Mouse (Mus musculus) MEL-GATA-1-ER (cell line): ENCODE data around the gene Dnajc21.
"Not testable (repeated sequence)": the region's sequence is repeated elsewhere in the genome, so short reads cannot be mapped to it uniquely, and the experiment has no call there.

ENCODE experiments used
- DNase-seq: peaks from one replicate; pipeline ENCODE4 v3.0.0-alpha.2; 2012; ENCODE audit warnings: low read depth; ENCODE audit errors: extremely low read depth

The Dnajc21 gene

DNA sequence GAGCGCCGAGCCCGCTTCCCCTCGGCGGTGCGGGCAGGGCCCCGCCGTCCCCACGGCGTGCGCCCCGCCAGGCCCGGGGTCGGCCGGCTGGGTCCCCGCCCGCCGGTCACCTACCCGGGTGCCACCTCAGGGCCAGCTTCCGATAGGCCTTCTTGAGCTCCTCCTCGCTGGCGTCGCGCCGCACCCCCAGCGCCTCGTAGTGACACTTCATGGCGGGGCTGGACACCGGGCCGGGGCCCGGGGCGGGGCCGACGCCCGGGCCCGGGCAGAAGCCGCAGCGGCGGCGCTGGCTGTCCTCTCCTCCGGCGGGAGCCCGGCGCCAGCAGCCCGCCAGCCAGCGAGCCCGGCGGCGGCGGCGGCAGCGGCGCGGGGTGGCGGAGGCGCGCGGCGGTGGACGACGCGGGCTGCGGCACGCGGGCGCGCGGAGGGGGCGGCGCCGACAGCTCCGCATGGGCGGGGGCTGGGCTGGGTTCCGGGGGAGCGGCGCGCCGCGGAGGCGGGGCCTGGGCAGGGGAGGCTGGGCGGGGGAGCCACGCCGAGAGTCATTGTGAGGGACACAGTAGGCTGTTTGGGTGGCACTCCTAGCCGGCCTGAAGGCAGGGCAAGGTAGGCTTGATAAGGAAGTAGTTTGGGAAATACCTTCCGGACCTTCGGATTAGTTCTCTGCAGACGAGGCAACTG lies at the start of gene Dnajc21:
TSS of gene Dnajc21 (minus strand) at position 366 of the 681 bp plus-strand sequence.
- peak; percentile 69 for DNase-seq

DNA sequence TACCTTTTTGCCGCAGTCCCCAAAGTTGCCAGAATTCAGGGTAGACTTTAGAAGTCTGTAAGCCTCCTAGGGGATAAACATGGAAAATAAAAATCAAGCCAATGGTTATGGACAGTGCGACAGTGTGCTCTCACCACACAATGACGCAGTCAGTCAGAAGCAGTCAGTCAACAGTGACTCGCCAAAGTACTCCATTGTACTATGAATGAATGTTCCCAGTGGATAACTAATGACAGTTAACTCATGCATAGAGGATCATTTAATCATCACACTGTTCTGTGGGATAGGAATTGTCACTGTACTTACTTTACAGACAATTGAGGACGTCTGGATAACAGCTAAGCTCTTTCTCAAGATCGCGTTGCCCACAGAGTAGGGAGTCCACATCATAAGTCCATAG lies 44.9 kb upstream of the Dnajc21 start:
- no peak for DNase-seq

DNA sequence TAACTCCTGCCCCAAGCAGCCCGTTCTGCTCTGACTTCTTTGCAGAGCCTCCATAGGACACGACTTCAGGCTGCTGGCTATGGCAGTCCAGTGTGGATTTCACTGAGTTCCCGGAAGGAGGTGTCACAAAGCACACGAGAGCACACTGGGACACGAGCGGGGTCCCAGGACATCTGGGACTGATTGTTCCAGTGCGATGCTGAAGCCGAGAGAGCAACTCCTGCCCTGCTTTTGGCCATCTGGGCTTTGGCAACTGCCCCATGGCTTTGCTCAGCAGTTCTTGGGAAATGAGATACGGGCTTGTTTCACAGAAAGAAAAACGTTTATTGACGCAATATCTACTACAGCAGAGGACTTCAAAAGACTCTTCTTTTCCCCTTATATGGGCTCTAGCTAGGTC lies 35.8 kb upstream of the Dnajc21 start:
- no peak for DNase-seq

DNA sequence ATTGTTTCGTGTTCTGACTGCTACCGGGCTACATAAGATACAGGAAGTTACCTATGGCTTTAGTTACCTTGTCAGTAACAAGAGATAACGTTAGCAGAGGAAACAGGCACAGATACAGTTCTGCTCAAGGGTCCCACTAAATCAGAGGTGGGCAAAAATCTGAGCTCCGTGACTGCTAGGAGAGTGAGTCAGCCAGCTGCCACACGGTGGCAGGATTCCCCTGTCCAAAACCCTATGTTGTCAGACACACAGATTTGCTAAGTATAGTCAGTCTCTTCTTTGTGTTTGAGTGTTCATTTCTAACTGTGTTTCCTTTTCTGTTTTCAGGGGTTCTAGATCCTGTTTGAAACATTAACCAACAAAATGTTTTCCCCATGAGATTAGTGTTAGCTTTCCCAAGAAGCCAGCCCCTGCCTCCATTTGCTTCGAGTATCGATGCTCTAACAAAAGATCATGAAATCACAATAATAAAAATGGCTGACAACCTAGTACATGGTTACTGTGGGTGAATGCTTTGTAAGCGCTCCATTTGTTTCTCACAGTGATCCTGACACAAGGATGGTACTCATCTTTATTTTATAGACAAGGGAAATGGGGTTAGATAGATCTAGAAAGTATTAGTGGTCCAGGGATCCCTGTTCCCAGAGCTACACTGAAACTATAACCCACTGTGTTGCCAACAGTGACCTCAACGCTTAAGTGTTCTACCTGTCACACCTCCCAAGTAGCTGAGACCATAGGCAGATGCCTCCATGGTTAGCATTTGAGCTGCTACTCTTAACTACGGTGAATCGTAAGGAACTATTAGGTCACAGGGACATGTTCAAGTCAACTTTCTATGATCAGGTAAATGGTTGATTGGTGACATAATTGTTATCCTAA lies 30.8 kb upstream of the Dnajc21 start:
- no peak for DNase-seq

DNA sequence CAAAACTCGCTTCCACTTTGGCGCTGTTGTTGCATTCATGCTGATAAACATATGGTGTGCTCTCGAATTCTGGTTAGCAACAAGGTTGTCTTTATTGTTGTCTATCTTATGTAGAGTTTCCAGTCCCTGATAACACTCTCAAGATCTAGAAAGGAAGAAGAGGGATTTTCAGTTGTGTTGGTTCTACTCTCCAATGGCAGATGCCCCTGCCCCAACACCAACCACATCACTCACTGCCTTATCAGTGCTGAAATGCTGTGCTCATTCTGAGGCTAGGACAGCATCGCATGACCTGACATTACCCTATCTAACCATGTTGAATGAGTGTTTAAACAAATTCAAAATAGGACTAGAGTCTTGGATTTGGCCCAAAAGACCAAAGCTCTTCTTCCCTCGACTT lies 29.7 kb upstream of the Dnajc21 start:
- DNase-seq: no peak

DNA sequence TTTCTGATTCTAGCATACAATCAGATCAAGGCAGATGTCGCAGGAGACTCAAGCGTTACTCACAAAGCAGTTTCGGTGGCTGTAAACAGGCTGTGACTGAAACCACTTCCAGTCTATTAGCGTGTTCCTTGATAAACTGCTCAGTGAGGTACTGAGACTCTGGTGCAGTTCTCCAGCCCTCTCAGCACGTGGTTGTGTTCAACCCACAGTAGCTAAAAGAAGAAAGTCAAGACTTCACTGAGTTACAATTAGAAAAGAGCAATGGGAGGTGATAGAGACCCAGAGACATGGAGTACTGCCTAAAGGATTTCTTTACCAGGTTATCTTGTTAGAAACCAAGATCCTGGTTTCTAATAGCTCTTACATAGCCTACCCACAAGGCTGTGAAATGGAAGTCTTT lies 29.3 kb upstream of the Dnajc21 start:
- no peak for DNase-seq

DNA sequence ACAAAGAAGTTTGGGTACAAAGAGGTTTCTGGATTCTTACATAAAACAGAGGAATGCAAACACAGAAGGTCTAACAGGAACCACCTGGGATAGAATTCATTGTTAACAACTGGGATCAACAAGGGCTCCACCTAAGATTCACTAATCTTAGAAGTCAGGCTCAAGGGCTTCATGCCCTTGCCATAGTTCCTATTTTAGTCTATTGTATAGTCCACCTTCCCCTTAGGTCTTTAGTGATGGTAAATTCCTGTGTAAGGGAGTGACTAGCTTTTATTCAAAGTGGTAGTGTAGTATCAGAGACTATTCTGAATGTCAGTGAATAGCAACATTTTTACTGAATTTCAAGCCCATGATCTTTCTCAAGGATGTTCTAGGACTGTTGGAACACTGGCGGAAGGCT lies 26.4 kb upstream of the Dnajc21 start:
- DNase-seq: not testable (repeated sequence)

DNA sequence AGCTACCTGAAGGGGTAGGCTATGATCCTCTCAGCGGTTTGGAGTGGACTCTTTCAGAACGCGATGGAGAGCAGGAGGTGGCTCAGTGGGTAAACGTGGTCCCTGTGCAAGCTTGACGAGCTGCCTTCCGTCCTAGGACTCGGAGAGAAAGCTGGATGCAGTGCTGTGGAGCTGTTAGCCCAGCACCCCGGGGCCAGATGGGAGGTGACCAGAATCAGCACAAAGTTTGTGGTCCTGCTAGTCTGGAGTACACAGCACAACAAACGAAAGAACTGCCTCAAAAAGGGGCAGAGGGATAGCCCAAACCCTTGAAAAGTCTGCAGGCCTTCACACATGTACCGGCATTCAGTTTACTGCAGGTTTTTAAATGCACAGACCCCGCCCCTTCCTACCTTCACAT lies 25.6 kb upstream of the Dnajc21 start:
- DNase-seq: no peak

DNA sequence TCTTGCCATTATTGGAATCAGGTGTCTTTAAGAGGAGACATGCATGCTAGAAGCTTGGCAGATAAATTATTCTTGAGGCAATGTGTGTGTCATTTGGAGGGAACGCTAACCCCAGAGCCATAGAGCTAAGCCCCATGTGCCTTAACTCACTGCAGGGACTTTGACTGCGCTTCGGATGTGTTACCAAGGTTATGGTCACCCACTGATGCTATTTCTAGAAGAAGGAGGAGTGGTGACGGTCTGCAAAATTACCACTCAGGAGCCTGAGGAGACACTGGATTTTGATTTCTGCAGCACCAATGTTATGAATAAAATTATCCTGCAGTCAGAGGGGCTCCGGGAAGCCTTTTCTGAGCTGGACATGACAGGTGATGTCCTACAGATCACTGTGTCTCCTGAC lies 19.8 kb upstream of the Dnajc21 start:
- DNase-seq: no peak

DNA sequence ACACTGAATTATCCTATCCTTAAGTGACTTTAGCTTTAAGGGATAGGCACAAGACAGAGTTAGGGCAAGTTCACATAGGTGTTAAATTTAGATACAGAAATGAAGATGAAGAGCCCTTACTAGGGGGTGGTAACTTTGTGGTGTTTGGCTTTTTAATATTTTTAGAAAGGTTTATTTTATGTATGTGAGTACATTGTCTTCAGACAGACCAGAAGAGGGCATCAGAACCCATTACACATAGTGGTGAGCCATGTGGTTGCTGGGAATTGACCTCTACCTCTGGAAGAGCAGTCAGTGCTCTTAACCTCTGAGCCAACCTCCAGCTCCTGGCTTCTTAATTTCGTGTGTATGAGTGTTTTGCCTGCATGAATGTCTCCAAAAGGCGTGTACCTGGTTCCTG lies 16.9 kb upstream of the Dnajc21 start:
- peak; percentile 60 for DNase-seq

DNA sequence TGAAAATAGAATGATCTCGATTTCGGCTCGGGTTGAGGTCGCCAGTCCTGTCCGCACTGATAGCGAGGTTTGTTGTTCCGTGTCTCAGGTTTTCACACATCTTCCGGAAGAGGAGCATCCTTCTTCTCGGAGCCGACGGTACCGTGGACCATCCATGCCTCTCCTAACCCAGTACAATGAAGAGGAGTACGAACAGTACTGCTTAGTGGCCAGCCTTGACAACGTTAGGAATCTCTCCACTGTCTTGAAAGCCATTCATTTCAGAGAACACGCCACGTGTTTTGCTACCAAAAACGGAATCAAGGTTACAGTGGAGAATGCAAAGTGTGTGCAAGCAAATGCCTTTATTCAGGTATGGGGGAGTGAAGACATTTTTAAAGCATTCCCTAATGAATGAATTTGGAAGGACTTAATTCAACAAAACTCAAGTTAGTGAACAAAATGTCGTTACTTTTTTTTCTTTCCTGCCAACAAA lies 16.1 kb upstream of the Dnajc21 start:
- DNase-seq: peak; percentile 53

DNA sequence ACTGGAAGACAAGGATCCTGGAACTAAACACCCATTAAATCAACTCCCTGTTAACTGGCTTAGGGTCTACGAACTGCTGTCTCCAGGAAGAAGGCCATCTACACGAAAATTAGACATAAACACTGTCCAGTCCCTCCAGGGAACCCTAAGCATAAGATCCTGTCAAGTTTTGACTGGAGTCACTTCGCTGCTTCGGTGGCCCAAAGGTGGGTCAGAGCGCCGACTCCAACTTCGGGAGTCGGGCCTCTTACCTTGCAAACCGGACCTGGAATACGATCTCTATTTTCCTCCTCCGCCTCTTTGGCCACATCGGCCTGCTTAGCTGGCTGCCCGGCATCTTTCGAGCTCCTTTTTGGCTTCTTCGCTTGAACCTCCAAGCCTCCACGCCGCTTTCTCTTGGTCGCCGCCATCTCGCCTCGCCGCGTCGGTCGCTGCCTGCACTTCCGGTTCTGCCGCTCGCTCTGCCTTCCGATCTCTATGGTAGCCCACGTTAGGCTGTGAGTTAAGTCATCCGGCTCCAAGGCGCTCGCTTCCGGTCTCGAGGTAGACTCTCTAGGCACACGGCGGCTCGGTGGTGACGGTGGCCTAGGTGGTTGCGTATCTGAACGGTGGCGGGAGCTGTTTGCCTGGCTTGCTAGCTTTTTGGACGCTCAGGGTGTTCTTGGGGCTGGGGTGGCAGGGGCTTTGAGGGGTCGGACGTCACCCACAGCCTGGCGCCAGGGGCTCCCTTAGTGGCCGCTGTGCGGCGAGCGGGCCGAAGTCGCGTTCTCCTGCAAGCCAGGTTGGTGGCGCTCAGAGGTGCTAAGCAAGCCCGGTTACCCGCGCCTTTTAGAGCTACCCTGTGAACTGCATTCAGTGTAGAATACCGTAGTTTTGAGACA lies 15.4 kb upstream of the Dnajc21 start, which contains the start of the genes Brix1 and Rad1:
TSS of gene Brix1 (minus strand) at position 464 of the 881 bp plus-strand sequence.
TSS of gene Rad1 (plus strand) at position 535 of the 881 bp plus-strand sequence.
- peak; percentile 97 for DNase-seq

DNA sequence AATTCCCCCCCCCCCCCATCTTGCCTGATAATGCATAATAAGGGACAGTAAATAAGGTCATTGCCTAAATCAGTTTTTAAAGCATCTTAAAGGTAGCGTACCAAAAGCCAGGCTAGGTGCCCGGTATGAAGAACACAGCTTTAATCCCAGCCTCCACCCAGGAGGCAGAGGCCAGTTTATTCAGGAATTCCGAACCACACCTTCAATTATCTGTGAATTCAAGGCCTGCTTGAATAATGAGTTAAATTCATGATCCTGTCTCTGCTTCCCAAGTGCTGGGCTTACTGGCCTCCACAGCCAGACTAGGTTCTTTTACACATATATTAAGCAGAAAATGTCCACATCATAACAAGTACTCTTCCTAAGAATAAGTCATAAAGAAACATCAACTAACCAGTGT lies 625 bp upstream of the Dnajc21 start:
- DNase-seq: no peak

DNA sequence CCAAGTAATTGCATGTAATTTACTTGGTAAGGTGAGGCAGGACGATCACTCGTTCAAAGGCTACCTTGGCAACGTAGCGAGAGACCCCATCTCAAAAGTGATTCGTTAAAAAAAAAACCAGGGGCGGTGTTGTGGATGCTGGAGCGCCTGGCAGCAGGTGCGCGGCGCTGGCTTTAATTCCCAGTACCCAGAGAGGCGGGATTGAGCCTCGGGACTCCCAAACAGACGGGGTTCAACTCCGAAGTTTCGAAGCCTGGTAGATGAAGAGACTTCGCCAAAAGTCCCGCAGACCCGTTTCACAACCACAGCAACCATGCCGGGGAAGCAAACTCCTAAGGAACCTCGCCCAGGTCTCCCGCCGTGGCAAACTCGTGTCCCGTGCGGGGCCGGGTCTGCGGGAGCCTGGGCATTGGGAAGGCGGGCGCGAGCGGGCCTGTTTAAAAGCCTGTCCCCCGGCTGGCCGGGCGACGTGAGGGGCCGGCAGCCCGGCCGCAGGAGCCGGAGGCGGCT lies 620 bp downstream of the Dnajc21 start:
- no peak for DNase-seq

DNA sequence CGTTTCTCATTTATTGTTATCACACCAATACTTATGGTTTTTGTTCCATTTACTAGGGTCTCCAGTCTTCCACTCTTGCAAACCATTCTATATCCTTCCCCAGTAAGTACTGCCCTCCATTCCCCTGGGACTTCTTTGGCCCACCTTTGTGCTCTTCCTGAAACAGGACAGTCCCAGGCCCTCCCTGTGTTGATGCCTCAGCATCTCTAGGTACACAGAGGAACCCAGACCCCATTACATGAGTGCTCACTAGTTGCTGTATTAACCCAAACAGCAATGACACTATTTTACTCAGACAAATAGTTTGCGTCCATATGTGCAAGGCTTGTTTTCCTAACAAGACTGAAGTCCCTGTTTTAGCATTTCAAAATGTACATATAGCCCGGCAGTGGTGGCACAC lies 1.6 kb downstream of the Dnajc21 start:
- no peak for DNase-seq

DNA sequence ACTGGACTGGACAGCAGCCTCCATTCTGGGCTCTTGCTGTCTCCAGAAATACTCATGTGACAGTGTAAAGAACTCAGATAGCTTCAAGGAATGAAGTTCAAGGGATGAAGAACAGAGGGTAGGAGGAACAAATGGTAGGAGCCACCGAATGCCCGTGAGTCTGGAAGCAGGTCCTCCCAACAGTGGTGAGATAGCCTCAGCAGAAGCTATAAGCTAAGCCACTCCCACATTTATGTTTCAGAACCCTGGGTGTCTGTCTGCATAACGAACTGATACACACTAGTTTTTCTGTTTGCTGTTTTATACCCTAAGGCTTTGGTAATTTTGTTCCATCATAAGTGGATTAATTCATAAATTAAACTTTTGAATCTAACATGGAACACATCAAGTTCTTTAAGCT lies 5.6 kb downstream of the Dnajc21 start:
- no peak for DNase-seq

DNA sequence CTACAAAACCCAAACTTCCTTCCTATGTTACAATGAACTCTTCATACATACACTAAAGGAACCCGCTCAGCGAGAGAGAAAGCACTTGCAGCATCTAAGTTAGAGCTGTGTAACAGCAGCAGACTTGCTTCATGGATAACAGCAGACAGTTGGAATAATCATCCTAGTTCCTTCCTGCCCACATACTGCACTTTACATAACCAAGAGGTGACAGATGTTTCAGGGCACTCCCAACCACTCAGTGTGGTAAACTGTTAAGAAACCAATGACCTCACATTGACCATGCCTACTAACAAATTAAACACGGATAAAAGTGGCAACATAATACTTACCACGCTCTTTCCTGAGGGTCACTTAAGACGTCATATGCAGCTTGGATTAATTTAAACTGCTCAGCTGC lies 6.8 kb downstream of the Dnajc21 start:
- no peak for DNase-seq

DNA sequence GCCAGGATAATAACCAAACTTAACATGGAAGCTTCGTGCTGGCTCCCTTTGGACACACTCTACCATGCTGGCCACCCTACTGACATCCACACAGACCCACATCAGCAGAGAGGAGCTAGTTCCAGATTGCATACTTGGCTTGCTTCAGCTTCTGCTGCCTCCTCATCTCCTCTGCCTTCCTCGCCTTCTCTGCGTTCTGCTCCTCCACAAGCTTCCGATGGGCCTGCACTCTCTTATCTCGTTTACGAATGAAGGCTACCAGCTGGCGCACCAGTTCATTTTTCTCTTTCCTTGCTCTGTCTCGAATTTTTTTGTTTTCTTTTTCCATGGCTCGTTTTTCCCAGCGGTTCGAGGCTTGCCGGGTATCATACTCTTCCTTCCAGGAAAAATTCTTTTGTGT lies 9.3 kb downstream of the Dnajc21 start:
- DNase-seq: no peak

DNA sequence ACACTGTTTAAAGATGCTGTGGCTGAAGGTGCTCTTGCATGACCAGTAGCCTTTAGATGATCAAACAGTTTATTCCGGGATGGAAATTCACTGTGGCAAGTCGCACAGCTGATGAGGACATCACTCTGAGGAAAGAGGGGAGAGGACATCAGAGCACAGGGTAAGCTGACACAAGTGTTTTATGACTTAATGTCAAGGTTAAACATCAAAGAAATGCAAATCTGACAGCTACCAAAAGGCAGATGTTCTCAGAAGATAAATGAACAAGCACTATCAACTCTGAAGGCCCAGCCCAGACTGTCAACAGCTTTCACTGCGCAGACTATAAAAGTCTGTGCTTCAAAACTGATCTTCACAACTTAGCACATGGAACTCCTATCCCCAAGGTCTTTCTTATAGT lies 23.2 kb downstream of the Dnajc21 start:
- no peak for DNase-seq

DNA sequence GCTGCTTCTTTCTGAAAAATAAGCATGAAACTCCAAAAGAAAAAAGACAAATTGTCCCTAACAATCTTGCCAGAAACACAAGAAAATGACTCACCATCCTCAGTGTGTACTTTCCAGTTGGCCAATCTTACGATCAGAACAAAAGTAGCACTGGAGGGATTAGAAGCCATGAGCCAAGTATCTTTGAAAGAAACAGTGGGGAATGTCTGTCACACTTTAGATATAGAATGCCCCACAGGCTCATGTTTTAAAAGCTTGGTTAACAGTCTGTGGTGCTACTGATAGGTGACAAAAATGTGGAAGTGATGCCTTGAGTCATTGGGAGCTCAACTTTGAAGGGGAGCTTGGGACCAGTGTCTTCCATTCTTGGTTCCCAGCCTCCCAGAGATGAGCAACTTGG lies 28.0 kb downstream of the Dnajc21 start:
- peak; percentile 56 for DNase-seq

DNA sequence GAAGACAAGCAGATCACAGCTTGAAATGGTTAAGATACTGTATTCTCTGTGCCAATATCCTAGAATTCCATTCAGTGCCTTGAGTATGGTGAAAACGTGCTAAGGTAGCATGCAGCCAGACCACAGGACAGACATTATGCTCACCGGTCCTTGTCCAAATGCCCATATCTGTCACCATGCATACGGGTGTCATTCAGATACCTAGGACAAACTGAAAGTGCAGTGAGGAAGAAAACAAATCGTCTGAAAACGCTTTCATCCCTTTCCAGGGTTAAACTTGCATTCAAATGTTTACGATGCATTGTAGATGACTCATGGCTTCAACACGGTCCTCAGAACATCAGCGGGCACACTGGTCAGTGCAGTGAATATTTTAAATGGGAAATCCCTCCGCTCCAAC lies 28.8 kb downstream of the Dnajc21 start:
- no peak for DNase-seq
